Mouse (Mus musculus) T-helper 17 cell (primary cell): ENCODE results near the gene Prlh.

Experiments
- in situ Hi-C, 2 experiments: fragments of 300-600 bp; cut with MboI, MseI; formaldehyde crosslinking; loops; 1 replicate in 1 of 2; 2 replicates in 1 of 2; pipeline ENCODE4 v1.15.1; 2025; ENCODE audit warnings: high pct_unique_total_duplicates in 2 of 2

Prlh gene

DNA sequence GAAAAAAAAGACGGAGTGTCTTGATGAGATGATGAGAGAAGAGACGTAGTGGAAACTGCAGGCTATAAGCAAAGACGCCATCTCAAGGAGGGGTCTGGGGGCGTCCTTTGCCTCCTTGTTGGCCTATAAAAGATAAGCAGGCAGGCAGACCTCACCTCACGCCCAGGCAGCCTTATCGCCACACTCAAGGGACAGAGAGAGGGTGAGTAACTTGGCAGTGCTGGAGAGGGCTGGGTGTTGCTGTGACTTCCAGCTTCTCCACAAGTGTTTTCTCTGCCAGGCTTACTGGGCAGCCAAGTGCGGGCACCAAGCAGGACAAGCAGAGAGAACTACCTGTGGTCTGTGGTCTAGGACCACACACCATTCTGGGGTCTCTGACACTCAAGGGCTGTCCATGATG is 1.2 kb upstream of the Prlh start:
- in situ Hi-C loops = no loop called here

DNA sequence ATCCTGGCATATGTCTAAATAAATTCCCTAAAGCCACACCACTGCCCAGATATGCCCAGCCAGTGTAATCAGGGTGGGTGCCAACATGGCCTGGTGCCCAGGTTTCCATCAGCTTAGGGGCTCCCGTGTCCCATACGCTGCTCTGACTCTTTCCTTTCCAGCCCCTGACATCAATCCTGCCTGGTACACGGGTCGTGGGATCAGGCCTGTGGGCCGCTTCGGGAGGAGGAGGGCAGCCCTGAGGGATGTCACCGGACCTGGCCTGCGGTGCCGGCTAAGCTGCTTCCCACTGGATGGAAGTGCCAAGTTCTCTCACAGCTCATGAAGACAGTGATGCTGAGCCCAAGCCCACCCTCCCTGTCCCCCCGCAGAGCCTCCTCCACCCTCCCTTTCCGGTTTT is 780 bp downstream of the Prlh start:
- in situ Hi-C loops = no loop called here

DNA sequence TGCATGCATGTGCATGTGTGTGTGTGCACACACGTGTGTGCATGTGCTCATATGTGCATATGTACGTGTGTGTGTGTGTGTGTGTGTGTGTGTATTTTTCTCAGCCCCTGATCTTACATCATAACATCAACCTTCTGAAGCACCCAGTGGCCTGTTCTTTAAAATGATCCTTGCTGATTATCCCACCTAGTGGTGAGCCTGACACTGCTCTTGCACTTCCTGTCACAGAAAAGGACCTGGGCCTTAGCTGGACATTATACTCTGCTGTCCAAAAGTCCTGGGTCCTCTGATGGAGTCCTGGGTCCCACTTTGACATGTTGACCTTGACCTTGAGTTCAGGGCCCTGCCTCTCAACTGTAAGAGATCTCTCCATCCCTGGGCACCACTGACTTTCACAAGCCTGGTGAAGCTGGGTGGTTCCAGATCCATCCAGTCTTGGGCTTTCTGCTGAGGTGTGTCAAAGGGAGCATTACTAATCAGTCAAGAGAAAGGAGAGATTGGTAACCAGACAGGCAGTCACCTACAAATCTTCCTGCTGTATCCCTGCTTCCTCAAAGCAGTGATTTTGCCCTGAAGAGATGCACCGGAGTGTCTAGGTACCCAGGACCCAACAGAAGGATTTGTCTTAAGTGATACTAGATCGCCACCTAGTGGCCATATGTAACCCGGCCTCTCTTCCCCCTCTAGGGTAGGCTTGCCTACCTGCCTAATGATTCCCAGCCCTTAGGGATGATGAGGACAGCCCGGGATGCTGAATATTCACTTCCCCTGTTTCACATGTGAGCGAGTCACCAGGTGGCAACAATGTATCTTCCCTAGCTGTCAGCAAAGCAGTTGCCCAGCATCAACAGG is 3.6 kb downstream of the Prlh start:
- in situ Hi-C loops = loop anchor here in 1 of 2 experiments (5.0 kb wide), 3 partner anchors 49 to 309 kb away; no protein-coding TSS in a partner anchor

DNA sequence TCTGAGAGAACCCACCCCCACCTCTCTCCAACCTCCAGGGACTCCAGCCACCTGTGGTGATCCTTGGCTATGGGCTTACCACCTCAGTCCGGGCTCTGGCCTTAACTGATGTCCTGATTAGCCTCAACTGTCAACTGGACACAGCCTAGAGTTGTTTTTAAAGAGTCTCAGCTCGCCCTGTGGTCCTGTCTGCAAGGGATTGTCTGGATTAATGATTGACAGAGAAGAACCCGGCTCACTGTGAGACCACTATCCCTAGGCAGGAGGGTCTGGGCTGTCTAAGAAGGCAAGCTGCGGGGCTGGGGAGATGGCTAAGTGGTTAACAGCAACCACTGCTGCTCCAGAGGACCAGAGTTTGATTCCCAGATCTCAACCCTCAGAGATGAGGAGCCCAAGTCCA is 9.6 kb downstream of the Prlh start:
- in situ Hi-C loops = no loop called here

DNA sequence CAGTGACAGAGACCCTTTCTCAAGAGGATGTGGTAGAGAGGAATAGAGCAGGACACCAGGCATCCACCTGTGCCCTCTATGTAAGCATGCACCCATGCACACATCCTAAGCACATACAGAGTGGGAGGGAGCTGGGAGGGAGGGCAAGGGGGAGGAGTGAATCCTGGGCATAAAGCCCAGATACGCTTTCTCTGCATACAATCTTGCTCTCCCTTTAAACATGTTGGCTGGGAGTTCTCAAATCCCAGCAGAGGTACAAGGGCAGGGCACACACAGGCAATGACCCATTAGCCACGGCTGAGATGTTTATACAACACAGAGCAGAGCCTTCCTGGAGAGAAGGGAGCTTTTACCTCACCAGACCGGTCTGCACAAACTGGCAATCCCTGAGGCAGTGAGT is 10.1 kb downstream of the Prlh start:
- in situ Hi-C loops = no loop called here

DNA sequence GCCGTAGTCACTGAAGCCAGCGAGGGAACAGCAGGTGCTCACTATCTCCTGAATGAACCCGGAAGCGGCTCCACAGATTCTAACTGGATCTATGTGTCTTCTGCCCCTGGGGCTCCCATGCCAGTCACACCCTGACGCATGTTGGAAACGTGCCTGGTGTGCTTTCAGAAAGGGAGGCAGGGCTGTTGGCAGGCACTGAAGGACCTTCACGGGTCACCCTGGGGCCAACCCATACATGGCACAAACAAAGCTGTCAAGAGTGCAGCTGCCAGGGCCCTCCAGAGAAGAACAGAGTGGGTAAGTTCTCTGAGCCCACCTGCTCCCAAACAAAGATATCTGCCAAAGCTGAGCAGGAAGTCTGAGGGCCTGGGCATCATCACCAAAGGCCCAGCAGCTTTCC is 14.7 kb downstream of the Prlh start:
- in situ Hi-C loops = loop anchor here in 1 of 2 experiments (5.0 kb wide), 1 partner anchor 380 kb away; no protein-coding TSS in a partner anchor

DNA sequence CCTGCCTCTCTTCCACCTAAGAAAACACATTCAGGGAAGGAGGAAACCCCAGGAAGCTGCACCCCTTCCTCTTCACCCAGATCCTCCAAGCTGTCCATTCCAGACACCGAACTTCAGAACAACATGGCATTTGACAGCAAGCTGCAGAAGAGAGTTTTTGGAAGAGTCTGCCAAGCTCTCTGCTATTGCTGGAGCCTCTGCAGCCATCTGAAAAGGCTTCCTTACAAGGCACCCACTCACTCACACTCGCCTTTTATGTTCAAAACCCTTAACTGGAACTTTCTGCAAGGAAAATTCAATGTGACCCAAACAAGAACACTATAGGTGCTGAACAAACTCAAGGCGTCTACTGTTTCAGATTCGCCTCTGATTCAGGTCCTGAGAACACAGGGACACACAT is 15.7 kb downstream of the Prlh start:
- in situ Hi-C loops = loop anchor here in 1 of 2 experiments (5.0 kb wide), 1 partner anchor 379 kb away; no protein-coding TSS in a partner anchor

DNA sequence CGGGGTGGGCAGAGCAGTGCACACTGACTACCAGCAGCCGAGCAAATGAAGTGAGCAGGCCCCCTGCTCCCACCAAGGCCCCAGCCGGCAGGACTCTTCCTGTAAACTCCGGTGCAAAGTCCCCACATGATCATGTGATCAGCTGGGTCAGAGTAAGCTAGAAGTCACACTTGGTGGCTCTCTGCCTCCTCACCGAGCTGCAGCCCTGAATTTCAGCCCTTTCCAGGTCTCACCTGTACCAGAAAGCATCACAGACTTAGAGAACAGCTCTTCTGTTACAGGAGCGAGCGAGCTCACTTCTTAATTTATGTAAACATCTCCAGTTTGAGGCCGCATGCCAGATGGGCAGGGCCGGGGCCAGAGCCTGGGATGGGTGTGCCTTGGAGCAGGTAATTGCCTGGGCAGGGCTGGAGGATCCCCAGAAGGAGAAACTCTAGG is 16.5 kb downstream of the Prlh start, which contains the start of gene Rab17:
Gene Rab17, minus strand, starts transcription at position 315 of the 438 bp plus-strand sequence.
- in situ Hi-C loops = loop anchor here in 1 of 2 experiments (5.0 kb wide), 1 partner anchor 378 kb away; no protein-coding TSS in a partner anchor

DNA sequence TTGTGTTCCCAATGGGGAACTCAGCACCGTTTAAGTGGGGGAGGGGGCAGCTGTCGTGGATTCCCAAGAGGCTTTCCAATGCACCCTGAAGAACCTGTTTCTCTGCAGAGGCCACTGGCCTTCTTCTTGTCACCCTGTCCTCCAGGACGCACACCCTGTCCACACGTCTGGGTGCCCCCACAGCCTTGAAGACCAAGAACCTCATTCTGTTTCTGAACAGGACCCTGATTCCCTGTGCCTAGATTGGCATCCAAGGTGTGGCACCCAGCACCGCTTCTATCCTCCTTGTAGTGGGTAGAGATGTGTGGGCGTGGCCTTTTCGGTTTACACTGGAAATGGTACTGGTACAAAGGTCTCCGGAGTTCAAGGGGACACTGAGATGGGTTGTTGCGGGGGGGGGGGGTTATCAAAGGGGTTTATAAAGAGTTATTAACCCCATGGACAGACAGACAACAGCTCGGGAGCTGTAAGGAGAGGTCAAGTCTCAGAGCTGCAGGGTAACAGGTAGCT is 17.0 kb downstream of the Prlh start:
- in situ Hi-C loops = loop anchor here (5.0 to 10.0 kb wide), 3 partner anchors 52 to 377 kb away; no protein-coding TSS in a partner anchor

DNA sequence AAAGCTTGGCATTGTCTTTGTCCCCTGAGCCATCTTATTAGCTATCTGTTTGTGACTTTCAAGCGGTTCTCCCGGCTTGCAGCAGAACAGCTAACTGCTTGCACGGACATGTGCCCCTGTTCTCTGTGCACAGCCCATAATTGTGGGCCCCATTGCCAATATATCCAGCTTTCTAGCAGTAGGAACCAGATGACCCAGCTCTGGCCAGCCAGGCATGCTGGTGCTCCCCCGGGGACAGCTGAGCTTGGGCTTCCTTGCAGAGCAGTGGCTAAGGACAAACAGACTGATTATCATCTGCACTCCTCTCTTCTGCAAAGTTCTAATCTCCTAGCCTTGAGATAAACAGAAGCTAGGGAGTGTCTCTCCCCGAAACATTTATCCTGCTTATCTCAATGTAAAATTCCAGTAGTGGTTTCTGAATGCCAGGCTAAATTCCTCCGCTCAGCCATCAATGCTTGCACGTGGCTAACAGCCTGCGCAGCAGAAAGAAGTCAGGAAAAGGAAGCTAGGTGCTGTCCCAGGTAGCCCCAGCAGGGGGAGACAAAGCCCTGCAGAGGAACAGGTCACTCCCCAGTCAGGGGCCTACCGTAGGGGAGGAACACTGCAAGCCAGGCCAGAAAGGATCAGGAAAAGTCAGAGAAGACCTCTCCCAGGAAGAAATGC is 20.1 kb downstream of the Prlh start:
- in situ Hi-C loops = loop anchor here in 1 of 2 experiments (5.0 to 10.0 kb wide), 2 partner anchors 49 to 372 kb away; no protein-coding TSS in a partner anchor

DNA sequence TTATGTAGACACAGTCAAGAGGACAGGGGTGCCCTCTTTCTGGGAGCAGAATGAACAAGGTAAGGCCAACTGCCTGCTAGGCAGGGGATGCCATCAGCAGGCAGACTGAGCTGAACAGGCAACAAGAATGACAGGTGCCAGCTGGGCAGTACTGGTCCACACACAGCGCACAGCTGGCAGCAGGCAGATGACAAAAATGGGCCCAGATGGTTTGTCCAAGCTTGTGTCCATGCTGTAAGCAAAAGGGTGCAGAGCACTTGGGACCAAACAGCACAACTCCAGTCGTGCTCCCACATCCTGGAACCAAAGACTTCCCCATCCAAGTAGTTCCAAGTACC is 20.6 kb downstream of the Prlh start:
- in situ Hi-C loops = loop anchor here in 1 of 2 experiments (5.0 to 10.0 kb wide), 2 partner anchors 49 to 371 kb away; no protein-coding TSS in a partner anchor

DNA sequence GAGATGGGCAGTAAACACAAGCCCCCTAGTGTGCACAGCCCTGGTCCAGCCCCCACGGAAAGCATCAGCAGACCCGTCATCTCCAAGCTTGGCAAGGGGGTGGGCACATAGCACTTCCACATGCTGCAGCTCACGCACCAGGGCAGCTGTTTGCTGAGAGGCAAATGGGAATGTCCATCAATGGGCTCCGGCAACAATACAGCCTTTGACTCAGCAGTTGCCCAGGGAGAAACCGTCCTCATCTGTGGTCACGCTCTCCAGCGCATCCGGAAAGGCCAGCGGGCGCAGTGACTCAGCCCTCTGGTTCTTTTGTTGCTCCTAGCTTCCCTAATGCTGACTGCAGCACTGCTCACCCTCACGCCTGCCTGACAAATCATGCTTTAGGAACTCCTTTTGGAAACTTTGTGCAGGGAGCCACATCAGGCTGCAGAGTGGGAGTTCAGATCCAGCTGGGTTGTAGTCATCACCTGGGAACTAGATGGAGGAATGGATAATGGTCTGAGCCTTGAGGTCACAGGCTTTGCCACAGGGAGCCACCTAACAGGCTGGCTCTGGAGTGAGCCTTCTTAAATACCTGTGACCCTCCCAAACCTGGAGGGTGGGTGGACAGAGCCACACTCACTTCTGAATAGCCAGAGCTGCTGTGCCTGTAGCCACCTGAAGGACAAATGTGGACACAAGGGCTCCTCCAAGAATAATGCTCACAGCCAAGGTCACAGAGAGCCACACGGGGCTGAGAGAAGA is 22.2 kb downstream of the Prlh start:
- in situ Hi-C loops = loop anchor here (5.0 to 10.0 kb wide), 4 partner anchors 47 to 370 kb away; no protein-coding TSS in a partner anchor

DNA sequence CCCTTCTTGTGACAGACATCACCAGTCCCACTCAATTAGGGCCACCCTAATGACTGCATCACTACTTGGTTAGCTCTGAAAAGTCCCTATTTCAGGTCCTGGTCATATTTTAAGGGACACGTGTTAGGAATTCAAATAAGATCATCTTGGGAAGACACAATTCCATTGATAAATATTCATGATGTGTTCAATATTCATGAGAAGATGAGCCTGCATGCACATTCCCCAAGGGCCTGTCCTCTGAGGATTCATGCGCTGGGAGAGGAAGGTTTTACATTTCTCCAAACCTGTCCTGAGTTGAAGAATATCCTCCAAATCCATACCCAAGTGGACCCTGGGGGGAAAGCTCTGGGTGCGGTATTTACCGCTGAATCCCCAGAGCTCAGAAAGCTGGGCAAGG is 23.1 kb downstream of the Prlh start:
- in situ Hi-C loops = loop anchor here (5.0 to 10.0 kb wide), 3 partner anchors 126 to 369 kb away; no protein-coding TSS in a partner anchor

DNA sequence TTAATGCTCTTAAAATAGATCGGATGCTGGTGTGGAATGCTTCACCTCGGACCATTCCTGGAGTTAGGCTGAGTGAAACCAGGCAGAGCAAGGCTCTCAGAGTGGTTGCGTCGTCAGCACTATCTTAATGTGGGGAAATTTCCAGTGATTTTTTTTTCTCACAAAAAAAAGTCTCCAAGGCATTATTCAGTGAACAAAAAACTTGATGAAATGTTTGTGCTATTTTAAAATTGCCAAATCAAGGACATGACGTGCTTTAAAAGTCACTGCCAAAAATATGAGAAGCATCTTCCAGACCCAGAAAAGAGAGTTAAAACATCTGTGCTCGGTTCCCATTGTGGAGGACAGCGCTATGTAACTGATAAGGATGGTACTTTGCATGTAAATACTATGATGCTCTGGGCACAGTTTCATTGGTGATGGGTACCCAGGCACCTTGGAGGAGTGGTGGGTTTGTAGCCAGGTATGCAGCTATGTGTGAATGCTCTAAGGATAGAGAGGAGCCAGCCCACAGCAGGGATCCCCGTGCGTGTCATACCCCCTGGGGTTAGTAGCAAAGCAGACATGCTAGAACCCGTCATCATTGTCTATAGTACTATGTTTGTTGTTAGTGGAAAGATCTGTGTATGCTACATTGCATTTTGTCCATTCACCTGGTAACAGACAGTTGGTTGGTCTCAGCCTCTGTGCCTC is 27.9 kb downstream of the Prlh start:
- in situ Hi-C loops = loop anchor here in 1 of 2 experiments (5.0 to 10.0 kb wide), 2 partner anchors 127 to 1686 kb away; no protein-coding TSS in a partner anchor

DNA sequence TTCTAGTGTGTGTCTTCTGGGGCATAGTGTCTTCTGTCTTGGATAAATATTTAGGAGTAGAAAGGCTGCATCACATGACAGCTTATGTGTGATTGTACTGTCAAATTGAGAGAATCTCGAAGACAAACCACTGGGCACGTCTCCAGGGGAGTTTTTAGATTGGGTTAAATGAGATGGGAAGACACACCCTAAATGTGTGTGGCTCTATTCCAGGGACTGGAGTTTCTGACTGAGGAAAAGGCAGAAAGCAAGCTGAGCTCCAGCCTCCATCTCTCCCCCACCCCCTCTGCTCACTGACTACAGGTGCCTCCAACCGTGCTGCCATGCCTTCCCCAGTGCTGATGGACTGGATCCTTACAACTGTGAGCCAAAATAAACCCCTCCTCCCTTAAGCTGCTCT is 28.4 kb downstream of the Prlh start:
- in situ Hi-C loops = loop anchor here in 1 of 2 experiments (5.0 to 10.0 kb wide), 2 partner anchors 126 to 1687 kb away; no protein-coding TSS in a partner anchor

DNA sequence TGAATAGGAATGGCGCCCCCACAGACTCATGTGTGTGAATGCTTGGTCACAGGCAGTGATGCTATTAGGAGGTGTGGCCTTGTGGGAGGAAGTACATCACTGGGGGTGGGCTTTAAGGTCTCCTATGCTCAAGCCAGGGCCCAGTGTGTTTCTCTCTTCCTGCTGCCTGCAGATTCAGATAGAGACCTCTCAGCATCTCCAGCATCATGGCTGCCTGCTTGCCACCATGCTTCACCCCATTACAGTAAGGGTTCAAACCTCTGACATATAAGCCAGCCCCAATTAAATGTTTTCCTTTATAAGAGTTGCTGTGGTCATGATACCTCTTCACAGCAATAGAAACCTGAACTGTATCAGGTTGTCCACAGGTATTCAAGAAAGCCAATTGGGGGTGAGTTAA is 43.0 kb downstream of the Prlh start:
- in situ Hi-C loops = no loop called here

DNA sequence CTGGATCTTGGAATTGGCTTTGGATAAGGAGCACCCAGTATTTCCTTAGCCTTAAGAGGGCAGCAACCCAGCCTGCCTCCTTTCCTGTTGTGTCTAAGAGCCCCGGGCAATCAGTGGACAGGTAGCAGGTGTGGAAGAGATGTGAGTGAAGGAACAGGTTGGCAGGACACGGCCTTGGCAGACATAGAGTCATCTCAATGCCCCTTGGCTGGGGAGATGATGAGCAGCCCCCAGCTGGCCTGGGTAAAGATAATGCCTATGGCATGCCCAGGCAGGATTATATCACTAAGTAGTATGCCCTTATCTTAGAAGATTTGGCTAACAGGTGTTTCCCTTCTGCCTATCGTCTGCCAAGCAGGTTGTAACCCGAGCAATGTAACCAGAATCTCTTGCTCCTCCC is 44.2 kb downstream of the Prlh start:
- in situ Hi-C loops = no loop called here

DNA sequence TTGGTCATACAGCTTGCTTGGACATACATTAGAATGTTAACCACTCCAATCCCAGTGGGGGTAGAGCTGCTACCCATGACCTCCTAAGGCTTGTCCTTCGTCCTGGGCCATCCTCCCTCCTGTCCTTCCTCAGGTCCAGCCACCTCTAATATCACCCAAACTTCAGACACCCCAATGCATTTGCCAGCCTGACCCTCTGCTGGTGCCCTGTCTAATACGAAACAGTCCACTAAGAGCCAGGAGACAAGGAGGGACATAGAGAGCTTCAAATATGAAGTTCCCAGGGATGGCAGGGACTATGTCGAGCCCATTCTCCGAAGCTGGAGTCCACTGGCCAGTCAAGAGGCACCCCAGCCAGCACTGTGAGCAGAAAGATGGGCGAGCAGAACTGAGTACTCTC is 44.7 kb downstream of the Prlh start:
- in situ Hi-C loops = no loop called here

DNA sequence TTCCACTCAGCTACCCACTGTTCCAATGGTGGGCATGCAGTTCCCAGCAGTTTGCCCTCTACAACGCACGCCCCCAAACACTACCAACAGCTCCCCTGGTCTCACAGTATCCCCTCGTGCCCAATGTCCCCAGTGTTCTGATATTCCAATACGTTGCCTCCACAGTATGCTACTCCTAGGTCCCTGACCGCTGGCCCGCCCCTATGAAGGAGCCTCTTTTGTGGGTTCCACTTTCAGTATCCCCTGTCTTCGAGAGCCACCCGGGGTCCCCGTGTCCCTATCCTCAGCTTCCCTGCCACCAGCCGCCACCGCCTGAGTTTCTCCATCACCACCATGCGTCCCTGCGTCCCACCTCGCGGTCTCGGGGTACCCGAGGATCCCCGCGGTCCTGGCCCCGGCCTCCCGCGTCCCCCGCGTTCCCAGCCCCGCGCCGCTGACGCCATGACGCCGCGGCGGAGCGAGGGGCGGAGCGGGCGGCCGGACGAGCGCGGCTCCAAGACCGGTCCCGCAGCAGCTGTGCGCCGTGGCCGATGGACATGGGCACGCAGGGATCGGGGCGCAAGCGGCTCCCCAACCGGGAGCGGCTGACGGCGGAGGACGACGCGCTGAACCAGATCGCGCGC is 45.5 kb downstream of the Prlh start, which contains the start of gene Lrrfip1:
Gene Lrrfip1, plus strand, starts transcription at position 470 of the 623 bp plus-strand sequence.
- in situ Hi-C loops = no loop called here
